Mouse (Mus musculus) embryonic facial prominence, embryonic 11.5 days (tissue): Measurements from ENCODE around the gene Elmsan1. TPM values are rescaled to one million over a fixed set of nuclear protein-coding genes. Genes with fewer than 3 reads are reported as not detected.

Source experiments
- ATAC-seq: fragments of 200-750 bp; cut with Nextera tagmentation; replicated peaks from 2 replicates; pipeline ENCODE4 v1.8.0; 2017; ENCODE audit warnings: low read depth; ENCODE audit not compliant: insufficient number of reproducible peaks, low FRiP score, low TSS enrichment
- DNase-seq: peaks from one replicate; pipeline ENCODE4 v3.0.0-alpha.2; 2015; ENCODE audit warnings: low spot score
- H3K27ac ChIP-seq: fragments of 300-500 bp; sonication (generic); replicated peaks from 2 replicates; pipeline ENCODE4 v1.5.1; 2014; ENCODE audit warnings: mild to moderate bottlenecking, low read depth, low read length, control low read depth
- H3K27me3 ChIP-seq: fragments of 300-500 bp; sonication (generic); 2 replicates; pipeline ENCODE4 v1.6.1; 2014; ENCODE audit warnings: mild to moderate bottlenecking, low read length, moderate library complexity, mixed read lengths; ENCODE audit not compliant: control insufficient read depth, insufficient read depth
- H3K36me3 ChIP-seq: fragments of 300-500 bp; sonication (generic); replicated peaks from 2 replicates; pipeline ENCODE4 v1.6.1; 2014; ENCODE audit warnings: low read depth, mild to moderate bottlenecking, low read length, moderate library complexity, mixed read lengths; ENCODE audit not compliant: control insufficient read depth, insufficient read depth
- H3K4me1 ChIP-seq: fragments of 300-500 bp; sonication (generic); 2 replicates; pipeline ENCODE4 v1.6.1; 2014; ENCODE audit warnings: low read length, mixed read lengths; ENCODE audit not compliant: control insufficient read depth, insufficient read depth
- H3K4me2 ChIP-seq: fragments of 300-500 bp; sonication (generic); 2 replicates; pipeline ENCODE4 v1.6.1; 2014; ENCODE audit warnings: low read depth, mild to moderate bottlenecking, control low read depth, low read length, moderate library complexity
- H3K4me3 ChIP-seq: fragments of 300-500 bp; sonication (generic); 2 replicates; pipeline ENCODE4 v1.5.1; 2014; ENCODE audit warnings: low read depth, low read length, control low read depth
- H3K9ac ChIP-seq: fragments of 300-500 bp; sonication (generic); replicated peaks from 2 replicates; pipeline ENCODE4 v1.6.1; 2014; ENCODE audit warnings: mild to moderate bottlenecking, control low read depth, low read length
- H3K9me3 ChIP-seq: fragments of 300-500 bp; sonication (generic); replicated peaks from 2 replicates; pipeline ENCODE4 v1.6.1; 2016; ENCODE audit warnings: mild to moderate bottlenecking, low read length, inconsistent platforms, mixed read lengths; ENCODE audit not compliant: control insufficient read depth
- WGBS: fragments of 180-500 bp; shearing (Covaris S2); extraction: QIAGEN DNeasy Blood & Tissue Kit; methylation state at CpG from one replicate; pipeline ENCODE4 v1.1.7; 2014; 5-methylcytosine and 5-hydroxymethylcytosine counted together
- polyA plus RNA-seq: library from polyadenylated mRNA; unstranded; fragments of >200 nt; fragmentation: Nextera tagmentation; extraction: Ambion mirVana; gene quantifications from 2 replicates; pipeline ENCODE4 v1.2.1, GENCODE M21; 2014

The Elmsan1 gene
- polyA plus RNA-seq, 1 experiment from 2014 or later, result 3.6 TPM

- no peak overlapping the region for H3K4me2 ChIP-seq
- no peaks in the 10 kb centered on the region for H3K9me3 ChIP-seq
- peaks cover 3% of the 10 kb centered on the region; the same call in 1 of the 2 replicates for H3K36me3 ChIP-seq
- H3K4me1 ChIP-seq, result no peaks in the 10 kb centered on the region
- H3K27ac ChIP-seq, result no peak overlapping the region
- no peak for DNase-seq
- no peak overlapping the region for H3K4me3 ChIP-seq
- H3K27me3 ChIP-seq, result no peaks in the 10 kb centered on the region
- 83% methylated on average over 6 of the region's 6 CpGs for WGBS
- no peak overlapping the region for H3K9ac ChIP-seq
- ATAC-seq, result no peak
Measured at GRCm38 (mm10) chr12:84153414-84153813, 65.3 kb downstream of the Elmsan1 start.

GRCm38 (mm10) chr12:84152352-84153190, 66.1 kb downstream of the Elmsan1 start:
- no peaks in the 10 kb centered on the region for H3K9me3 ChIP-seq
- H3K4me2 ChIP-seq, result no peak overlapping the region
- no peak overlapping the region for H3K9ac ChIP-seq
- H3K36me3 ChIP-seq, result peaks cover 3% of the 10 kb centered on the region; the same call in 1 of the 2 replicates
- H3K4me3 ChIP-seq, result no peak overlapping the region
- no peak overlapping the region for H3K27ac ChIP-seq
- WGBS, result 75% methylated on average over 32 of the region's 32 CpGs
- no peaks in the 10 kb centered on the region for H3K27me3 ChIP-seq
- no peak for DNase-seq
- no peak for ATAC-seq
- no peaks in the 10 kb centered on the region for H3K4me1 ChIP-seq

- DNase-seq (no peak), ATAC-seq (no peak)
- Histone ChIP-seq H3K27me3 (no peaks in the 10 kb centered on the region), H3K4me1 (no peaks in the 10 kb centered on the region), H3K9me3 (no peaks in the 10 kb centered on the region), H3K4me3 (no peak overlapping the region), H3K27ac (no peak overlapping the region), H3K36me3 (peaks cover 3% of the 10 kb centered on the region; the same call in 1 of the 2 replicates), H3K4me2 (no peak overlapping the region), H3K9ac (no peak overlapping the region)
- WGBS, result 92% methylated on average over 10 of the region's 10 CpGs
Measured at GRCm38 (mm10) chr12:84151911-84152310, 66.8 kb downstream of the Elmsan1 start.

GRCm38 (mm10) chr12:84150976-84151375, 67.7 kb downstream of the Elmsan1 start:
- Histone ChIP-seq H3K36me3 (peaks cover 3% of the 10 kb centered on the region; the same call in 1 of the 2 replicates), H3K27me3 (no peaks in the 10 kb centered on the region), H3K9ac (no peak overlapping the region), H3K27ac (no peak overlapping the region), H3K4me2 (no peak overlapping the region), H3K4me3 (no peak overlapping the region), H3K9me3 (no peaks in the 10 kb centered on the region), H3K4me1 (no peaks in the 10 kb centered on the region)
- ATAC-seq (no peak), DNase-seq (no peak)
- 66% methylated on average over 6 of the region's 6 CpGs for WGBS

GRCm38 (mm10) chr12:84149971-84150370, 68.7 kb downstream of the Elmsan1 start:
- no peak for DNase-seq
- no peak overlapping the region for H3K4me3 ChIP-seq
- H3K4me1 ChIP-seq, result no peaks in the 10 kb centered on the region
- no peak overlapping the region for H3K9ac ChIP-seq
- H3K9me3 ChIP-seq, result no peaks in the 10 kb centered on the region
- H3K4me2 ChIP-seq, result no peak overlapping the region
- WGBS, result 81% methylated on average over 15 of the region's 15 CpGs
- H3K27ac ChIP-seq, result no peak overlapping the region
- peaks cover 3% of the 10 kb centered on the region; the same call in 1 of the 2 replicates for H3K36me3 ChIP-seq
- H3K27me3 ChIP-seq, result no peaks in the 10 kb centered on the region
- ATAC-seq, result no peak

GRCm38 (mm10) chr12:84148622-84149012, 70.1 kb downstream of the Elmsan1 start:
- Histone ChIP-seq H3K9ac (peak overlapping the region; percentile 57), H3K27ac (no peak overlapping the region), H3K27me3 (no peaks in the 10 kb centered on the region), H3K4me2 (peak overlapping the region; percentile 90), H3K4me3 (peak overlapping the region; percentile 51), H3K4me1 (no peaks in the 10 kb centered on the region), H3K36me3 (peaks cover 3% of the 10 kb centered on the region; the same call in 1 of the 2 replicates), H3K9me3 (no peaks in the 10 kb centered on the region)
- DNase-seq (no peak), ATAC-seq (no peak)
- 16% methylated on average over 10 of the region's 10 CpGs for WGBS

GRCm38 (mm10) chr12:84147954-84148621, 70.6 kb downstream of the Elmsan1 start, which contains the start of gene Pnma1:
Gene Pnma1 (minus strand): TSS chr12:84148489.
- no peaks in the 10 kb centered on the region for H3K9me3 ChIP-seq
- DNase-seq (peak; percentile 88), ATAC-seq (peak; percentile 90)
- peak within 1 kb of the TSS; percentile 90 for H3K4me2 ChIP-seq
- no peak within 1 kb of the TSS for H3K27ac ChIP-seq
- peaks cover 3% of the 10 kb centered on the region; the same call in 1 of the 2 replicates for H3K36me3 ChIP-seq
- H3K9ac ChIP-seq, result peak within 1 kb of the TSS; percentile 57
- H3K4me1 ChIP-seq, result no peaks in the 10 kb centered on the region
- under 1% methylated on average over 50 of the region's 50 CpGs for WGBS
- H3K27me3 ChIP-seq, result no peaks in the 10 kb centered on the region
- H3K4me3 ChIP-seq, result peak within 1 kb of the TSS; percentile 51
